In the genomic region with DNA sequence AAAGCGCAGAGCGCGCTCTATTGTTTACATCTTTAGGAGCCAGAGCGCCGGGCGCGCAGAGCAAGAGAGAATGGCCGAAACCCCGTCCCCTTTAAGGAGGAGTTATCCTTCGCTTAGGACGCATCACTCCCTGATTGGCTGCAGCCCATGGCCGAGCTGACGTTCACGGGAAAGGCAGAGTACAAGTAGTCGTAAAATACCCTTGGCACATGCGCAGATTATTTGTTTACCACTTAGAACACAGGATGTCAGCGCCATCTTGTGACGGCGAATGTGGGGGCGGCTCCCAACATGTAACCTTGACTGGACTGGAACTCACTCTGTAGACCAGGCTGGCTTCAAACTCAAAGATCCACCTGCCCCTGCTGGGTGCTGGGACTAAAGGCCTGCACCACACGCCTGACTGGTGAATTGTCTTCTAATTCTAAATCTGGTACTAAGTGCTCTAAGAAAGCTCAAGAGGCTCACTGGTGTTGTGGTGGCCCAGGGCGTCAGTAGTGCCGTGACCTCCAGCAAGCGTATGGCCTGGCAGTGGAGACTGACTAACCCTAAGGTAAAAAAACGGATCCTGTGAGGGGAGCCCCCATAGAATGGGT, we compare ENCODE assay signal across 9 mouse cellular contexts. TPM values are rescaled to one million over a fixed set of nuclear protein-coding genes. Genes with fewer than 3 reads are reported as not detected.
DNase-seq lines count a peak whose midpoint lies in the region; ATAC-seq and TF ChIP-seq lines count a peak whose summit lies in the region.
"Not testable (repeated sequence)": the region's sequence is repeated elsewhere in the genome, so short reads cannot be mapped to it uniquely, and the experiment has no call there.
"Had no signal": no experiment of that assay in that cellular context is flagged by ENCODE, and none has a peak within 500 bp of the region (broad histone marks: within the 10 kb centered on the region; RNA-seq: fewer than 3 reads in every experiment).

No protein-coding gene starts in this region.

- peak overlapping the region; percentile 71 for H3K9ac ChIP-seq in forebrain, embryonic 11.5 days (ENCODE audit: low read length)
- peak overlapping the region; percentile 79 for H3K9ac ChIP-seq in heart, postnatal 0 days (replicated peaks; ENCODE audit: low read depth, low read length)
- H3K9ac ChIP-seq in kidney, embryonic 14.5 days (ENCODE audit: low read depth, low read length), result peak overlapping the region; percentile 74
- peak overlapping the region; percentile 91 for H3K9ac ChIP-seq in liver, embryonic 13.5 days
- peak overlapping the region; percentile 75 for H3K9ac ChIP-seq in midbrain, embryonic 15.5 days

- H3K27me3 ChIP-seq in E14TG2a.4 (ENCODE audit: insufficient read depth, low read length); forebrain, embryonic 11.5 days (ENCODE audit: control insufficient read depth, insufficient read depth, low read length); heart, postnatal 0 days (ENCODE audit: control insufficient read depth, insufficient read depth, low read length); kidney, embryonic 14.5 days (ENCODE audit: control insufficient read depth, insufficient read depth, low read length); liver, embryonic 13.5 days; midbrain, embryonic 15.5 days (replicated peaks): not testable (repeated sequence)

- peak; percentile 77 for ATAC-seq in forebrain, embryonic 11.5 days (replicated peaks; ENCODE audit: low FRiP score)
- ATAC-seq in heart, postnatal 0 days (ENCODE audit: insufficient read depth, low read depth), result peak; percentile 76
- peak; percentile 84 for ATAC-seq in kidney, embryonic 14.5 days (ENCODE audit: low FRiP score, low TSS enrichment)
- ATAC-seq in liver, embryonic 13.5 days (ENCODE audit: low read depth), result peak; percentile 82
- peak; percentile 92 for ATAC-seq in midbrain, embryonic 15.5 days (replicated peaks)

- WGBS in forebrain, embryonic 11.5 days, result 9% methylated on average over 22 of the region's 25 CpGs
- WGBS in heart, postnatal 0 days, result 11% methylated on average over 21 of the region's 25 CpGs
- 22% methylated on average over 21 of the region's 25 CpGs for WGBS in kidney, embryonic 14.5 days
- WGBS in liver, embryonic 13.5 days (ENCODE audit: insufficient replicate concordance), result 13% methylated on average over 23 of the region's 25 CpGs
- WGBS in midbrain, embryonic 15.5 days, result 21% methylated on average over 25 of the region's 25 CpGs

- H3K9me3 ChIP-seq in E14TG2a.4 (ENCODE audit: low read length); forebrain, embryonic 11.5 days (ENCODE audit: control insufficient read depth, low read length); heart, postnatal 0 days (replicated peaks; ENCODE audit: control insufficient read depth, low read length); kidney, embryonic 14.5 days (ENCODE audit: control insufficient read depth, low read length); liver, embryonic 13.5 days (replicated peaks); midbrain, embryonic 15.5 days: not testable (repeated sequence)

- H3K27ac ChIP-seq in forebrain, embryonic 11.5 days (ENCODE audit: low read depth, low read length), result peak overlapping the region; percentile 75; the same call in 1 of the 2 replicates
- peak overlapping the region; percentile 100 for H3K27ac ChIP-seq in heart, postnatal 0 days (ENCODE audit: low read depth)
- peak overlapping the region; percentile 94 for H3K27ac ChIP-seq in kidney, embryonic 14.5 days (ENCODE audit: low read depth, low read length)
- H3K27ac ChIP-seq in liver, embryonic 13.5 days, result peak overlapping the region; percentile 98
- peak overlapping the region; percentile 88 for H3K27ac ChIP-seq in midbrain, embryonic 15.5 days

- H3K4me2 ChIP-seq in forebrain, embryonic 11.5 days (ENCODE audit: low read depth, low read length, severe bottlenecking), result peak overlapping the region; percentile 80
- H3K4me2 ChIP-seq in heart, postnatal 0 days (ENCODE audit: low read depth, low read length), result peak overlapping the region; percentile 77
- H3K4me2 ChIP-seq in kidney, embryonic 14.5 days (replicated peaks; ENCODE audit: low read depth, low read length), result peak overlapping the region; percentile 77
- peak overlapping the region; percentile 76 for H3K4me2 ChIP-seq in liver, embryonic 13.5 days
- H3K4me2 ChIP-seq in midbrain, embryonic 15.5 days, result peak overlapping the region; percentile 82

- TF ChIP-seq CTCF in E14TG2a.4 (conservative IDR thresholded peaks at IDR 0.05; ENCODE audit: low read length); heart, postnatal 0 days (IDR thresholded peaks at IDR 0.05; ENCODE audit: low read depth): not testable (repeated sequence)

- H3K36me3 ChIP-seq in E14TG2a.4 (ENCODE audit: insufficient read depth, low read length); forebrain, embryonic 11.5 days (ENCODE audit: control insufficient read depth, insufficient read depth, low read length); heart, postnatal 0 days (replicated peaks; ENCODE audit: control insufficient read depth, insufficient read depth, low read length); kidney, embryonic 14.5 days (ENCODE audit: control insufficient read depth, insufficient read depth, low read length); liver, embryonic 13.5 days; midbrain, embryonic 15.5 days (replicated peaks): not testable (repeated sequence)

- H3K4me3 ChIP-seq in E14TG2a.4 (replicated peaks; ENCODE audit: low read length), result peak overlapping the region; percentile 80
- H3K4me3 ChIP-seq in forebrain, embryonic 11.5 days (ENCODE audit: low read depth, low read length), result peak overlapping the region; percentile 53
- peak overlapping the region; percentile 60 for H3K4me3 ChIP-seq in heart, postnatal 0 days (ENCODE audit: low read depth, low read length)
- H3K4me3 ChIP-seq in kidney, embryonic 14.5 days (ENCODE audit: low read length), result peak overlapping the region; percentile 59
- H3K4me3 ChIP-seq in liver, embryonic 13.5 days (replicated peaks), result peak overlapping the region; percentile 75
- peak overlapping the region; percentile 66 for H3K4me3 ChIP-seq in midbrain, embryonic 15.5 days

- not testable (repeated sequence) for TF ChIP-seq EP300 in heart, postnatal 0 days (IDR thresholded peaks at IDR 0.05; ENCODE audit: low read depth)

- DNase-seq in cerebellum, adult 8-10 months, result peak; percentile 53
- peak; percentile 73 for DNase-seq in forebrain, embryonic 11.5 days (ENCODE audit: low spot score)
- not testable (repeated sequence) for DNase-seq in heart, postnatal 0 days (ENCODE audit: low spot score)
- peak; percentile 54 for DNase-seq in liver, embryonic 13.5 days
- peak; percentile 41 to 56 for DNase-seq in spleen, postnatal 10 days (ENCODE audit: low spot score in 2 of 2)

- peaks cover 43% of the 10 kb centered on the region for H3K4me1 ChIP-seq in E14TG2a.4 (replicated peaks; ENCODE audit: low read depth, low read length)
- H3K4me1 ChIP-seq in forebrain, embryonic 11.5 days (replicated peaks; ENCODE audit: control insufficient read depth, insufficient read depth, low read length); kidney, embryonic 14.5 days (ENCODE audit: control insufficient read depth, insufficient read depth, low read length): not testable (repeated sequence)
- H3K4me1 ChIP-seq in heart, postnatal 0 days (ENCODE audit: control insufficient read depth, insufficient read depth), result peaks cover 16% of the 10 kb centered on the region; the same call in 1 of the 2 replicates
- peaks cover 31% of the 10 kb centered on the region for H3K4me1 ChIP-seq in liver, embryonic 13.5 days (replicated peaks)
- peaks cover 17% of the 10 kb centered on the region for H3K4me1 ChIP-seq in midbrain, embryonic 15.5 days

RNA-seq across cellular contexts. Expression of gene Tsga10ip, which starts 4.3 kb away (rescaled TPM):
- polyA plus RNA-seq in forebrain, embryonic 11.5 days (2014; fragmentation: Nextera tagmentation; extraction: Ambion mirVana), result not detected in 2 replicates
- total RNA-seq in heart, postnatal 0 days (2014; rRNA removed; ENCODE audit: low replicate concordance), result 0.31 and 3.5 TPM in 2 replicates
- 2.5 and 3.5 TPM in 2 replicates for polyA plus RNA-seq in heart, postnatal 0 days (2015; fragmentation: Nextera tagmentation; extraction: Ambion mirVana)
- polyA plus RNA-seq in kidney, embryonic 14.5 days (2014; fragmentation: Nextera tagmentation; extraction: Ambion mirVana), result 0.16 and 0.35 TPM in 2 replicates
- 0.12 TPM in 1 of 2 replicates, not detected in the other for polyA plus RNA-seq in liver, embryonic 13.5 days (2015; fragmentation: Nextera tagmentation; extraction: Ambion mirVana)
- polyA plus RNA-seq in midbrain, embryonic 15.5 days (2015; fragmentation: Nextera tagmentation; extraction: Ambion mirVana), result not detected in 2 replicates
- total RNA-seq: layer of hippocampus, postnatal 36 days had no signal

RNA-seq across cellular contexts. Expression of gene Sart1, which starts 18.1 kb away (rescaled TPM):
- 87.1 and 101 TPM in 2 replicates for polyA plus RNA-seq in forebrain, embryonic 11.5 days (2014; fragmentation: Nextera tagmentation; extraction: Ambion mirVana)
- total RNA-seq in heart, postnatal 0 days (2014; rRNA removed; ENCODE audit: low replicate concordance), result 4.4 and 39.0 TPM in 2 replicates
- polyA plus RNA-seq in heart, postnatal 0 days (2015; fragmentation: Nextera tagmentation; extraction: Ambion mirVana), result 26.4 and 26.9 TPM in 2 replicates
- polyA plus RNA-seq in kidney, embryonic 14.5 days (2014; fragmentation: Nextera tagmentation; extraction: Ambion mirVana), result 74.2 and 80.6 TPM in 2 replicates
- polyA plus RNA-seq in liver, embryonic 13.5 days (2015; fragmentation: Nextera tagmentation; extraction: Ambion mirVana), result 35.1 and 41.0 TPM in 2 replicates
- 72.5 and 77.3 TPM in 2 replicates for polyA plus RNA-seq in midbrain, embryonic 15.5 days (2015; fragmentation: Nextera tagmentation; extraction: Ambion mirVana)

RNA-seq across cellular contexts. Expression of gene Drap1, which starts 18.1 kb away (rescaled TPM):
- polyA plus RNA-seq in forebrain, embryonic 11.5 days (2014; fragmentation: Nextera tagmentation; extraction: Ambion mirVana), result 193 and 202 TPM in 2 replicates
- total RNA-seq in heart, postnatal 0 days (2014; rRNA removed; ENCODE audit: low replicate concordance), result 169 and 171 TPM in 2 replicates
- 328 and 338 TPM in 2 replicates for polyA plus RNA-seq in heart, postnatal 0 days (2015; fragmentation: Nextera tagmentation; extraction: Ambion mirVana)
- polyA plus RNA-seq in kidney, embryonic 14.5 days (2014; fragmentation: Nextera tagmentation; extraction: Ambion mirVana), result 191 and 248 TPM in 2 replicates
- polyA plus RNA-seq in liver, embryonic 13.5 days (2015; fragmentation: Nextera tagmentation; extraction: Ambion mirVana), result 90.0 and 94.5 TPM in 2 replicates
- 291 and 296 TPM in 2 replicates for polyA plus RNA-seq in midbrain, embryonic 15.5 days (2015; fragmentation: Nextera tagmentation; extraction: Ambion mirVana)

RNA-seq across cellular contexts. Expression of gene AI837181, which starts 18.3 kb away (rescaled TPM):
- 34.6 and 42.0 TPM in 2 replicates for polyA plus RNA-seq in forebrain, embryonic 11.5 days (2014; fragmentation: Nextera tagmentation; extraction: Ambion mirVana)
- 47.4 and 59.1 TPM in 2 replicates for total RNA-seq in heart, postnatal 0 days (2014; rRNA removed; ENCODE audit: low replicate concordance)
- 38.1 and 40.5 TPM in 2 replicates for polyA plus RNA-seq in heart, postnatal 0 days (2015; fragmentation: Nextera tagmentation; extraction: Ambion mirVana)
- 39.0 and 40.8 TPM in 2 replicates for polyA plus RNA-seq in kidney, embryonic 14.5 days (2014; fragmentation: Nextera tagmentation; extraction: Ambion mirVana)
- 18.0 and 19.0 TPM in 2 replicates for polyA plus RNA-seq in liver, embryonic 13.5 days (2015; fragmentation: Nextera tagmentation; extraction: Ambion mirVana)
- 71.5 and 74.9 TPM in 2 replicates for polyA plus RNA-seq in midbrain, embryonic 15.5 days (2015; fragmentation: Nextera tagmentation; extraction: Ambion mirVana)

RNA-seq across cellular contexts. Expression of gene Banf1, which starts 39.7 kb away (rescaled TPM):
- polyA plus RNA-seq in forebrain, embryonic 11.5 days (2014; fragmentation: Nextera tagmentation; extraction: Ambion mirVana), result 470 and 498 TPM in 2 replicates
- total RNA-seq in heart, postnatal 0 days (2014; rRNA removed; ENCODE audit: low replicate concordance), result 120 and 143 TPM in 2 replicates
- polyA plus RNA-seq in heart, postnatal 0 days (2015; fragmentation: Nextera tagmentation; extraction: Ambion mirVana), result 340 and 356 TPM in 2 replicates
- polyA plus RNA-seq in kidney, embryonic 14.5 days (2014; fragmentation: Nextera tagmentation; extraction: Ambion mirVana), result 527 and 609 TPM in 2 replicates
- 337 and 338 TPM in 2 replicates for polyA plus RNA-seq in liver, embryonic 13.5 days (2015; fragmentation: Nextera tagmentation; extraction: Ambion mirVana)
- polyA plus RNA-seq in midbrain, embryonic 15.5 days (2015; fragmentation: Nextera tagmentation; extraction: Ambion mirVana), result 307 and 337 TPM in 2 replicates
